Mouse (Mus musculus): ENCODE measurements around the gene Gm39115. TPM values are rescaled to one million over a fixed set of nuclear protein-coding genes. Genes with fewer than 3 reads are reported as not detected.
"Not testable (repeated sequence)": the region's sequence is repeated elsewhere in the genome, so short reads cannot be mapped to it uniquely, and the experiment has no call there.

Gene Gm39115
- total RNA-seq (2021): not detected
- long read RNA-seq, experiment 1: 0 reads
- long read RNA-seq, experiment 2: 0 reads

DNA sequence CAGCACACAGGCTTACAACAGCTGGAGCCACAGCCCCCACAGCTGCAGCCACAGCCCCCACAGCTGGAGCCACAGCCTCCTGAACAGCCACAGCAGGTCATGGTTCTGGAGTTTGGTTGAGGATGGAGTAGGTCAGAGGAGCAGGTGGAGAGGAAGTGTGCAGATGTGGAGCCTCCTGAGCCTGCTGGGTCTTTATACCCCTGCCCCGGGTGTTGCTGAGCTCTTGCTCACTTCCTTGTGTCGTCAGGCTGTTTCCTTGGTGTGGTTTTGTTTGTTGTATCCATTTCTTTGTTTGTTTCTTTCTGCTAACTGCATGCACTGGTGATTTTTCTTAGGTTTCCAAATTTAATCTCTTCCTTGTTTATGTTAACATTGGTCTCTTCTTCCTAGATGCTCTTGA, at the start of gene Gm39115:
Gene Gm39115, minus strand, starts transcription at position 101 of the 400 bp plus-strand sequence.
- intact Hi-C loops (cut with DNase I); DNase-seq: not testable (repeated sequence)

DNA sequence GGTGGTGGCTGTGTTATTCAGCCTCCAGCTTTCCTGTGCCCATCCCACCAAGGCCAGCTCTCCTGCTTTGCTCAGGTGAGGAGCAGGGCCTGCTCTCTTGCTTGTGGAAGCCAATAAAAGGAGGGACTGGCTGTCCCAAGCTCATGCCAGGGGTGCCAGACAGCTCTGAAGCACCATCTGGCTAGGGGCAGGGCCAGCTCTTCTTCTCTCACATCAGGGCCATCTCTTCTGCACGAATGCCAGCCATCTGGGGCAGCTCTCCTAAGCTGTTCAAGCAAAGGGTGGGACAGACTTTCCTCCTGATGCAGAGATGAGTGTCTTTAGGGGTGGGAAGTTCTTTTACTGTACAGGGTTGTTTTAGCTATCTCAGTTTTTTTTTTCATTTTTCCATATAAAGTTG, 45.2 kb upstream of the Gm39115 start:
- no peak for DNase-seq
- intact Hi-C loops (cut with DNase I): no loop called here

DNA sequence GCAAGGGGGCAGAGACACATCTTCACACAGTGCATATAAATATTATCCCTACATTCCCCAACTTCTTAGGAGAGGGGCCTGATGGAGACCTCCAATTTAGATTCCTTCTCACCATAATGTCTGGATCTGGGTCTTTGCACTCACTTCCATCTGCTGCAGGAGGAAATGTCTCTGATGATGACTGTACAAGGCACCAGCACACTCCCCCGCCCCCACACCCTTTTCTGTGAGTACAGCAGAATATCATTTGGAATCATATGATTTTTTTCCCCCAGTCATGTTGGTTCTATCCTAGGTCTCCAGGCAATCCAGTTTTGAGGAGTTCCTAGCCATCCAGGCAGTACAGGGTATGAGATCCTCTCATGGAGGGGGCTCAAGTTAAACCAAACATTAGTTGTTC, 42.9 kb upstream of the Gm39115 start:
- intact Hi-C loops (cut with DNase I): no loop called here
- DNase-seq: no peak

DNA sequence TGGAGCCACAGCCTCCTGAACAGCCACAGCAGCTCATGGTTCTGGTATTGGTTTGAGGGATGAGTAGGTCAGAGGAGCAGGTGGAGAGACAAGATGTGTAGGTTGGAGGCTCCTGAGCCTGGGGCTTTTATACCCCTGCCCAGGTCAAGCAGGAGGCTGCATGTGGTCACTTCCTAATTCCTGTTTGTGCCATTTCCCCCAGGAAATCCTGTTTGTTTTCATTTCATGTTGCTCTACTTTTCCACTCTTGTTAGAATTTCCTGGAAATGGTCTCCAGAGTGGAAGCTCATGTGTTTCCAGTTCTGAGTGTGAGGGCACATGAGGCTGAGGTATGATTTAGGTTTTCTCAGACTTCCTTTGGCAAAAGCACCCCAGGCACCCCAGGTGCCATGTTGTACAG, 40.1 kb upstream of the Gm39115 start, which contains the start of gene Krtap5-2:
Gene Krtap5-2, minus strand, starts transcription at position 101 of the 400 bp plus-strand sequence.
- intact Hi-C loops (cut with DNase I); DNase-seq: not testable (repeated sequence)

DNA sequence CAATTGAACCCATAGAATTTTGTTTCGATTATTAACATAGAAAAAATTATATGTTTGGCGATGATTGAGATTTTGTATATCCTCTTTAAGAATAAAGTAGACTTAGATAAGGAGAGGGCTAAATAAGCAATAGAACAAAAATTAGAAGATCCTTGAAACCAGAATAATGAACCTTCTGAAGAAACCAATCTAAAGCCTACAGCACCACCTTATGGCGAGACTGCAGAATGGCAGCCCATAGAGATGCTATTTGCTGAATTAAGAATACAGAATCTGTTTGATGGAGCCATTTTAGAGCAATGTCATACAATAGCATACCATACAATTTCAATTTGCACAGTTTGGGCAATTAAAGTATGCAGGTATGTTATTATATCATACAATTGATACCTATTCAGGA, 34.0 kb upstream of the Gm39115 start:
- intact Hi-C loops (cut with DNase I): no loop called here
- no peak for DNase-seq

DNA sequence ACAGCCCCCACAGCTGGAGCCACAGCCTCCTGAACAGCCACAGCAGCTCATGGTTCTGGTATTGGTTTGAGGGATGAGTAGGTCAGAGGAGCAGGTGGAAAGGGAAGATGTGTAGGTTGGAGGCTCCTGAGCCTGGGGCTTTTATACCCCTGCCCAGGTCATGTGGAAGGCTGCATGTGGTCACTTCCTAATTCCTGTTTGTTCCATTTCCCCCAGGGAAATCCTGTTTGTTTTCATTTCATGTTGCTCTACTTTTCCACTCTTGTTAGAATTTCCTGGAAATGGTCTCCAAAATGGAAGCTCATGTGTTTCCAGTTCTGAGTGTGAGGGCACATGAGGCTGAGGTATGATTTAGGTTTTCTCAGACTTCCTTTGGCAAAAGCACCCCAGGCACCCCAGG, 29.8 kb upstream of the Gm39115 start, which contains the start of gene Gm4553:
Gene Gm4553, minus strand, starts transcription at position 101 of the 400 bp plus-strand sequence.
- intact Hi-C loops (cut with DNase I); DNase-seq: not testable (repeated sequence)

DNA sequence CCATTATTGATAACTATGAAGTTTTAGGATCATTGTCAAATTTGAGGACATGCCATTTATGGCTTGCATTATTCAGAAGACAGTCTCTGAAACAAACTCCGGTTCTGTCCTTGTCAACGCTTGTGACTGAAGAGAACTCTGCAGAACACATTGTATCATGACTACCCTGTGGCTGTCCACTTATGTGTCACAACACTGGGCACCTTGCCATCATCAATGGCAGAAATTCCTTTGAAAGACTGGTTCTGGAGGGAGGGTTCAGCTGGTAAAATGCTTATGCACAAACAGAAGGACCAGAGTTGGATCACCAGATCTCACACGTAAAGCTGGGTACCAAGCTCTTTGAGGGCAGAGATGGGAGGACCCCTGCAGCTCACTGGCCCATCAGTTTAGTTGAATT, 23.5 kb upstream of the Gm39115 start:
- DNase-seq: no peak
- intact Hi-C loops (cut with DNase I): no loop called here

DNA sequence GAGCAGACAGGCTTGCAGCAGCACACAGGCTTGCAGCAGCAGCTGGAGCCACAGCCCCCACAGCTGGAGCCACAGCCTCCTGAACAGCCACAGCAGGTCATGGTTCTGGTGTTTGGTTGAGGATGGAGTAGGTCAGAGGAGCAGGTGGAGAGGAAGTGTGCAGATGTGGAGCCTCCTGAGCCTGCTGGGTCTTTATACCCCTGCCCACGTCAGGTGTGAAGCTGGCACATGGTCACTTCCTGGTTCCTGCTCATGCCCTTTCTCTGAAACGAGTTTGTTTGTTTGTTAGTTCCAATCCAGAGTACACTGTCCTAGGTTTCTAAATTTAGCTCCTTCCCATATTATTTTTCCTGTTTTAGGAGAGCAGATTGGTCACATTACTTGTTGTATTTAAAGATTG, 21.2 kb upstream of the Gm39115 start, which contains the start of gene Gm29735:
Gene Gm29735, minus strand, starts transcription at position 101 of the 400 bp plus-strand sequence.
- intact Hi-C loops (cut with DNase I); DNase-seq: not testable (repeated sequence)

DNA sequence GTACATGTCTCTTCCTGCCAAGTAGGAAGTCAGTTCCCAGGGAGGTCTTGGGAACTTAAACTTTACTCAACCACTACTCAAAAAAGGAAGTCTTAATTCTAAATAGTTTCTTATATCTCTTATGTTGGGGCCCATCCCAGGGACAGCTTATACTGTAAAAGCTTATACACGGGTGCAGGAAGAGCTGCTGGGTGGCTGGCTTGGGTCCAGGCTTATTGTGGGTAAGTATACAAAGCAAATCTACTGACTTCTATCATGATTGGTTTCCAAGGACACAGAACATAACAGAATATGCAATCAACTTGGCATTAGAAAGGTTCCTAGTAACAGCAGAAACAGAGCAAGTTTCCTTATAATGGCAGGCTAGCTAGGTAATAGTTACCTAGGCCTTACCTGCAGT, 19.5 kb upstream of the Gm39115 start:
- intact Hi-C loops (cut with DNase I): no loop called here
- DNase-seq: no peak

DNA sequence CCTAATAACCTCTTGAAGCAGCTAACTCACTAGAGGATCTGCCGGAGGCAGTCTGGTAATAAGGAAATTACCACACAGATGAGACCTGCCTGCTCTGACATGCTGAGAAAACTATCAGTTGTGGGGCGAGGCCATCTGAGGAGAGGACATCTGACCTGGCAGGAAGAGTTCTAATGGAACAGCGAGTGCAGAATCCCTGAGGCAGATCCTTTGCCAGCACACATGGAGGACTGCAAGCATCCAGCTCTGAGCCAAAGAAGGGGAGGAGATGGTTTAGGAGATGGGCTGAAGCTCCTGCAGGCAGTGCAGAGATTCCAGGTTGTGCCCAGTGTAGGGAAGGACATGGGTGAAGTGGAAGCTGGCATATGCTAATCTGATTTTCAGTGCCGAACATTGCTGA, 16.4 kb upstream of the Gm39115 start:
- intact Hi-C loops (cut with DNase I): no loop called here
- no peak for DNase-seq

DNA sequence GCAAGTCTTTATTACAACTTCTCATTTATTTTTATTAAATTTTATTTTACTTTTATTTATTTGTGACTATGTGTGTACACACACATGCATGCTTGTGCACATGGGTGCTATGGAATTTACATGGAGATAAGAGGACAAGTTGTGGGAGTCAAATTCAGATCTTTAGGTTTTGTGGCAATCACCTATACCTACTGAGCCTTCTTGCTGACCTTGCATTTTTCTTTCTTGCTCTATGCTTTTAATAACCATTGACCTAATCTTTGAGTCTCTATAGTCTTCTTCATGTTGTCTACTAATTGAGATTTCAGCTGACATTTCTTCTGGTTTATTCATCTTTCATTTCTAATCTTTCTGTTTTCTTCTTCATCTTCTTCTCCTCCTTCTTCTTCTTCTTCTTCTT, 12.8 kb upstream of the Gm39115 start:
- intact Hi-C loops (cut with DNase I): no loop called here
- no peak for DNase-seq

DNA sequence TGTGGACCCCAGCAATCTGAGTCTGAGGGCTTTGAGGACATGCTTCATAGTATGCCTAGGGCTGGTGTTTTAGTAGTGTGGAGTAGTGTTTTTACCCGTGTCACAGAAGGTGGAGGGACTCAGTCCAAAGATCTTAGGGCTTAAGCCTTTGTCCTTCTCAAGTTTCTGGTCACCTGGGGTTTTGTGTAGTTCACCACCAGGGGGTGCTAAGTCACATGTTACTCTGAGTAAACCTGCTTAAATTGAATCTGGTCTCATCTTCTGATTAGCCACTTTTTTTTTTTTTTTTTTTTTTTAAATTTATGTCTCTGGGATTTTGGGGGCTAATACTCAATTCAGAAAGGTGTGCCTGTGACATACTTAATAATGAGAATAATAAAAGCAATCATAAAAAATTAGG, 10.2 kb upstream of the Gm39115 start:
- intact Hi-C loops (cut with DNase I): loop anchor here (1.0 kb wide), 1 partner anchor 104 kb away; no protein-coding TSS in a partner anchor
- no peak for DNase-seq

DNA sequence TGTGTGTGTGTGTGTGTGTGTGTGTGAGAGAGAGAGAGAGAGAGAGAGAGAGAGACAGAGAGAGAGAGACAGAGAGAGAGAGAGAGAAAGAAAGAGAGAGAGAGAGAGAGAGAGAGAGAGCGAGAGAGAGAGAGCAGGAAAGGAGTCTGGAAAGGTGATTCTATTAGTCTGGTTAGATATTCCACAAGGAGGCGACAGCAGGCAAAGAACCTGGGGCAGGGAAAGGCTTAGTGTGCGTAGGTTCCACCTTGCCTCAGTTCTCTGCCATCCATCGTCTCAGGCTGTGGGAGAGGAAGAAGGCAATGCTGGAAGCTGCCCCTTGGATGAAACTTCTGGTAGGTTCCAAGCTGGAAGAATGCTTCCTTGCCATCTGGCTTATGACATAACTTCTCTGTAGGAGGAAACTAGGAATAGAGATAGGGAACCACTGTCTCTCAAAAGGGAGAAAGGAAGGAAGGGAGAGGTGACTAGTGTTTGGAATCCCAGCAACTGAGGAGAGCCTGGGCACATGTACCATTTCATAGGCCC, 9.6 kb upstream of the Gm39115 start:
- no peak for DNase-seq
- intact Hi-C loops (cut with DNase I): no loop called here

DNA sequence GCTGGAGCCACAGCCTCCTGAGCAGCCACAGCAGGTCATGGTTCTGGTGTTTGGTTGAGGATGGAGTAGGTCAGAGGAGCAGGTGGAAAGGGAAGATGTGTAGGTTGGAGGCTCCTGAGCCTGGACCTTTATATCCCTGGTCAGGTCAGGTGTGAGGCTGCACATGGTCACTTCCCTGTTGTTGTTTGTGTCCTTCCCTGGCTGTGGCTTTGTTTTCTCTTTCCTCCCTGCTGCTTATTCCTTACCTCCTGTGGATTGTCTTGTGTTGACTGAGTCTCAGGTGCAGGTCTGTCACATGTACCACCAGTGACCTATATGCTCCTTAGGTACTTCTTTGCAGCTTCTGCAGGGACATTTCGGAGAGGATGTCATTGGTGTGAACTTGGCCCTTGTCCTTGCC, 8.7 kb upstream of the Gm39115 start, which contains the start of gene Gm45337:
Gene Gm45337, minus strand, starts transcription at position 101 of the 400 bp plus-strand sequence.
- intact Hi-C loops (cut with DNase I): no loop called here
- DNase-seq: no peak

DNA sequence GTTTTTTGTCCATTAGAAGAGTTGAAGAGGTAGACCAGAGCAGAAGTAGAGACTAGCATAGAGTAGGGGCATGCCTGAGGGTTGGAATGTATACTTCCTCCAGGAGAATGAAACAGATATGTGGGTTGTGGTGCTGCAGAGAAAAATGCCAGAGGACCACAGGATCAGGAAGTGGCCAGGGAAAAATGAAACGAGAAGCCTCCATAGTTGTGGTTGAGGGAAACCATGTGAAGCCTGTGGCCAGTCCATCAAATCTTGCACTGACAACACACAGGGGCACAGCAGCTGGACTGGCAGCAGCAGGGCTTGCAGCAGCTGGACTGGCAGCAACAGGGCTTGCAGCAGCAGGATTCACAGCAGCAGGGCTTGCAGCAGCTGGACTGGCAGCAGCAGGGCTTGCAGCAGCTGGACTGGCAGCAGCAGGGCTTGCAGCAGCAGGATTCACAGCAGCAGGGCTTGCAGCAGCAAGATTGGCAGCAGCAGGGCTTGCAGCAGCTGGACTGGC, 7.7 kb upstream of the Gm39115 start:
- intact Hi-C loops (cut with DNase I); DNase-seq: not testable (repeated sequence)

DNA sequence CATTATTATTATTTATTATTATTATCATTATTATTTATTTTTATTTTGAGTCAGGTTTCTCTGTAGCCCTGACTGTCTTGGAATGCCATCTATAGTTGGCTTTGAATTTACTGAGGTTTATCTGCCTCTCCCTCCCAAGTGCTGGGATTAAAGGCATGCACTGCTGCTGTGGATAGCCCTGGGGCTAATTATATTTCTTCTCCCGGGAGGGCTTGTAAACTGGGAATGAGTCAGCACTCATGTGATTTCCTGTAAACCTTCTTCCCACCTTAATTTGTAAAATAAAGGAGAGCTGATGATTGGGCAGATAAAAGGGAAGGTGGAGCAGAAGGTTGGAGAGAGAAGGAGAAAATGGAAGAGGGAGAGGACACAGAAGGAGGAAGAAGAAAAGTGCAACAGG, 4.9 kb upstream of the Gm39115 start:
- DNase-seq: no peak
- intact Hi-C loops (cut with DNase I): no loop called here

DNA sequence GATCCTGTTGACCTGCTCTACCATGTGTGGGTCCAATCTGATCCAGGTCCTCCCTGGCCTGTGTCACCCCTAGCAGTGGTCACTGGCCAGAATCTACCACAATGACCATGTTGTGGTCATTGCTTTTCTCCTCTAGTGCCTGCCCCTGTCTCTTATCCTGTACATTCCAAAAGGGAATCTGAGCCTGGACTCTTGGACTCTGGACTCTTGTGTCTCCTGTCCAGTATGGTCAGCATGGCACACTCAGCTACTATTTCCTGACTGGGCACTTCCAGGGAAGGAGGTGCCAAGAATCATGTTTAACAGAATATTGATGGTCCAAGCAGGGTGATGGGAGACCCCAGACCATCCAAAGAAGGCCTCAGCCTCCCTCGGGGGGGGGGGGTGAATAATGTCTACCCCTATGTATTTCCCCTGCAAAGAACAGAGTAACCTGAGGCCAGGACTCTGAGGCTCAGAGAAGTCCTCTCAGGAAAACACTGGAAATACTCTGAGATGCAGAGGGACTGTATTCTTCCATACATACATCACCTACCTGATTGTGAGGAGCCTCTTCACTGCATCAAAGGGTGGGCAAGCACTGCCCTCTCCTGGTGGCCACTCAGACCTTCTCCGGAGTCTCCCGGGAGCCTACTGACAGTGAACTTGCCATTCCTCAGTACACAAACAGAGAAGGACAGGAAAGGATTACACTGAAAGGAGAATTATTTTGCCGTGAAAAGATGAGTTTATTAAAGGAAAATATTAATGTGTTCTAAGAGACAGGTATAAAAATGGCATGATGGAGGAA, 1.4 kb downstream of the Gm39115 start:
- DNase-seq: no peak
- intact Hi-C loops (cut with DNase I): no loop called here

DNA sequence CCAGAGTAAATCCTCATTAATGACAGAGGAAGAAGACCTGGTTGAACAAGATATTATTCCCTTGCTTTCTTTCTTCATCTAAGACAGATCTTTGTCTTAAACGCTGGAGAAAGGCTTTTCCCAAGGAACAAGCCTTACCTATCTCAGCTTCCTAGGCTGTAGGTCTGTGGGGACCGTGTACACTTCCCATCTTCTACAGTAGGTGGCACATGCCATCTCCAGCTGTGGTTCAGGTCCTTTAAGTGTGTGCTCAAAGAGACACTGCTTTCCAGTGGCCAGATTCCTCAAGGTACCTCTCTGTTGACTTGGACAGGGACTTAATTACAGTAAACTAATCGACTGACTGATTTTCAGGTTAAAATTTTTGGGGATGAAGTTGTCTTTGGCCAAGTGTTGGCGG, 7.0 kb downstream of the Gm39115 start:
- intact Hi-C loops (cut with DNase I): no loop called here

DNA sequence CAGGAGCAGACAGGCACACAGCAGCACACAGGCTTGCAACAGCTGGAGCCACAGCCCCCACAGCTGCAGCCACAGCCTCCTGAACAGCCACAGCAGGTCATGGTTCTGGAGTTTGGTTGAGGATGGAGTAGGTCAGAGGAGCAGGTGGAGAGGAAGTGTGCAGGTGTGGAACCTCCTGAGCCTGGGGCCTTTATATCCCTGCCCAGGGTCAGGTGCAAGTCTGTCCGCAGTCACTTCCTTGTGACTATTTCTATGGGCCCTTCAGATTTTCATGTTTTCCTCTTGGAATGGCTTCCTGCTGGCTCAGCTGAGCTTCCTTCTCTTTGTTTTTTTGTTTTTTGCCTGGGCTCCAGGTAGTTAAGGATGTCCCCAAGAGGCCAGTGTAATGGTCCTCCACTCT, 15.2 kb downstream of the Gm39115 start, which contains the start of gene Gm45618:
Gene Gm45618, minus strand, starts transcription at position 101 of the 400 bp plus-strand sequence.
- intact Hi-C loops (cut with DNase I); DNase-seq: not testable (repeated sequence)

More for the DNA sequence above, 7.0 kb downstream of the Gm39115 start:
- DNase-seq: no peak

DNA sequence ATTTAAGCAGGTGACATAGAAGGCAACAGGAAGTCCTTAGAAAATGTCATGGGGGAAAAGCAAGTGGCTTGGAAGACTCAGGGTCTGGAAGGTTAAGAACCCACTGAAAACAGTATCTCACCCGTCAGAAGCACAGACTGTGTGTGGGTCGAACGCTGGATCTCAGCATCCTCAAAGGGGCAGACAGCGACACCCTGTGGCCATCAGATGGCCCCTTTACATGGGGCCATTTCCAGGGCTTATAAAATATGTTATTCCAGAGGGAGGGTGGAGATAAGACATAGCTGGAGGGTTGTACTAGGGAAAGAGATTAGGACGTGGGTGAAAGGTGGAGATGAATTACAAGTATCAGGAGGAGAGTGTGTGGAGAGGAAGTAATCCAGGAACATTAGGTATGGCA, 16.2 kb downstream of the Gm39115 start:
- intact Hi-C loops (cut with DNase I): no loop called here
- DNase-seq: no peak

DNA sequence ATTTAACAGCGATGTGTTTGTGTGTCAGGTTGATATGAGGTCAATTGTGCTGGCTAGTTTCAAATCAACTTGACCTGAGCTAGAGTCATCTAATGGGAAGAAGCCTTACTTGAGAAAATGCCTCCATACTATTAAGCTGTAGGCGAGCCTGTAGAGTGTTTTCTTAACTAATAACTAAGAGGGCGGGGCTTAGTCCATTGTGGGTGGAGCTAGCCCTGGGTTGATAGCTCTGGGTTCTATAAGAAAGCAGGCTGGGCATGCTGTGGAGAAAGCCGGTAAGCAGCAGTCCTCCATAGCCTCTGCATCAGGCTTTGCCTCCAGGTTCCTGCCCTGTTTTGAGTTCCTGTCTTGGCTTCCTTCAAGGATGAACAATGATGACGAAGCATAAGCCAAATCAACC, 31.1 kb downstream of the Gm39115 start:
- no peak for DNase-seq
- intact Hi-C loops (cut with DNase I): no loop called here

Measured in gastrocnemius, postnatal 36 days (tissue).